Mouse (Mus musculus): ENCODE results near the gene Ranbp9. TPM values are rescaled to one million over a fixed set of nuclear protein-coding genes. Genes with fewer than 3 reads are reported as not detected.

Ranbp9 gene
- polyA plus RNA-seq, 1 experiment from 2014 or later, result 4.5 TPM

GRCm38 (mm10) chr13:43516119-43516518, 35.0 kb upstream of the Ranbp9 start:
- 71% methylated on average over 5 of the region's 5 CpGs for WGBS (ENCODE audit: insufficient replicate concordance)
- Histone ChIP-seq H3K27me3 (replicated peaks) (no peaks in the 10 kb centered on the region), H3K4me1 (no peaks in the 10 kb centered on the region), H3K9ac (no peak overlapping the region), H3K9me3 (replicated peaks) (no peaks in the 10 kb centered on the region), H3K27ac (no peak overlapping the region), H3K36me3 (no peaks in the 10 kb centered on the region), H3K4me2 (no peak overlapping the region), H3K4me3 (no peak overlapping the region)
- no peak for ATAC-seq

GRCm38 (mm10) chr13:43514950-43515358, 33.9 kb upstream of the Ranbp9 start:
- WGBS (ENCODE audit: insufficient replicate concordance), result 38% methylated on average over 8 of the region's 8 CpGs
- H3K9ac ChIP-seq, result no peak overlapping the region
- H3K9me3 ChIP-seq (replicated peaks), result no peaks in the 10 kb centered on the region
- H3K27me3 ChIP-seq (replicated peaks), result no peaks in the 10 kb centered on the region
- H3K36me3 ChIP-seq, result no peaks in the 10 kb centered on the region
- no peak overlapping the region for H3K4me2 ChIP-seq
- no peaks in the 10 kb centered on the region for H3K4me1 ChIP-seq
- no peak overlapping the region for H3K27ac ChIP-seq
- H3K4me3 ChIP-seq, result no peak overlapping the region
- ATAC-seq, result no peak

- H3K27me3 ChIP-seq (replicated peaks), result no peaks in the 10 kb centered on the region
- 71% methylated on average over 3 of the region's 3 CpGs for WGBS (ENCODE audit: insufficient replicate concordance)
- H3K9me3 ChIP-seq (replicated peaks), result no peaks in the 10 kb centered on the region
- H3K4me1 ChIP-seq, result no peaks in the 10 kb centered on the region
- H3K9ac ChIP-seq, result no peak overlapping the region
- no peak for ATAC-seq
- H3K36me3 ChIP-seq, result no peaks in the 10 kb centered on the region
- H3K4me3 ChIP-seq, result no peak overlapping the region
- H3K4me2 ChIP-seq, result no peak overlapping the region
- H3K27ac ChIP-seq, result no peak overlapping the region
Observed at GRCm38 (mm10) chr13:43512736-43513135, 31.7 kb upstream of the Ranbp9 start.

- no peak overlapping the region for H3K27ac ChIP-seq
- WGBS (ENCODE audit: insufficient replicate concordance), result 69% methylated on average over 3 of the region's 3 CpGs
- no peak overlapping the region for H3K4me2 ChIP-seq
Observed at GRCm38 (mm10) chr13:43505798-43506197, 24.7 kb upstream of the Ranbp9 start.

GRCm38 (mm10) chr13:43503395-43503850, 22.3 kb upstream of the Ranbp9 start:
- peak overlapping the region; percentile 63 for H3K4me2 ChIP-seq
- H3K4me3 ChIP-seq, result peak overlapping the region; percentile 32
- no peaks in the 10 kb centered on the region for H3K9me3 ChIP-seq (replicated peaks)
- H3K9ac ChIP-seq, result 0 out of 2 replicates have a peak overlapping the region, but pooled peaks have one; percentile 42
- H3K27me3 ChIP-seq (replicated peaks), result no peaks in the 10 kb centered on the region
- ATAC-seq, result no peak
- H3K4me1 ChIP-seq, result peaks cover 13% of the 10 kb centered on the region; the same call in 1 of the 2 replicates
- WGBS (ENCODE audit: insufficient replicate concordance), result 6% methylated on average over 19 of the region's 19 CpGs
- H3K36me3 ChIP-seq, result no peaks in the 10 kb centered on the region
- H3K27ac ChIP-seq, result no peak overlapping the region

More at GRCm38 (mm10) chr13:43505798-43506197, 24.7 kb upstream of the Ranbp9 start:
- Histone ChIP-seq H3K27me3 (replicated peaks) (no peaks in the 10 kb centered on the region), H3K9ac (no peak overlapping the region), H3K36me3 (no peaks in the 10 kb centered on the region), H3K9me3 (replicated peaks) (no peaks in the 10 kb centered on the region), H3K4me3 (no peak overlapping the region), H3K4me1 (peaks cover 13% of the 10 kb centered on the region; the same call in 1 of the 2 replicates)
- ATAC-seq, result no peak

- Histone ChIP-seq H3K4me1 (peaks cover 13% of the 10 kb centered on the region; the same call in 1 of the 2 replicates), H3K4me2 (no peak overlapping the region), H3K4me3 (no peak overlapping the region), H3K27ac (no peak overlapping the region), H3K27me3 (replicated peaks) (no peaks in the 10 kb centered on the region), H3K9ac (no peak overlapping the region), H3K9me3 (replicated peaks) (peaks cover 5% of the 10 kb centered on the region; the same call in 1 of the 2 replicates), H3K36me3 (no peaks in the 10 kb centered on the region)
- no peak for ATAC-seq
- WGBS (ENCODE audit: insufficient replicate concordance), result 80% methylated on average over 5 of the region's 5 CpGs
Observed at GRCm38 (mm10) chr13:43501601-43502000, 20.5 kb upstream of the Ranbp9 start.

GRCm38 (mm10) chr13:43500483-43500850, 19.4 kb upstream of the Ranbp9 start:
- Histone ChIP-seq H3K27me3 (replicated peaks) (no peaks in the 10 kb centered on the region), H3K9ac (no peak overlapping the region), H3K4me3 (no peak overlapping the region), H3K4me2 (no peak overlapping the region), H3K27ac (no peak overlapping the region), H3K9me3 (replicated peaks) (peaks cover 5% of the 10 kb centered on the region; the same call in 1 of the 2 replicates), H3K4me1 (peaks cover 13% of the 10 kb centered on the region; the same call in 1 of the 2 replicates), H3K36me3 (no peaks in the 10 kb centered on the region)
- 69% methylated on average over 4 of the region's 4 CpGs for WGBS (ENCODE audit: insufficient replicate concordance)
- ATAC-seq, result no peak

GRCm38 (mm10) chr13:43499731-43500482, 18.8 kb upstream of the Ranbp9 start:
- no peak for ATAC-seq
- H3K27me3 ChIP-seq (replicated peaks), result no peaks in the 10 kb centered on the region
- H3K36me3 ChIP-seq, result no peaks in the 10 kb centered on the region
- no peak overlapping the region for H3K9ac ChIP-seq
- H3K4me3 ChIP-seq, result no peak overlapping the region
- no peak overlapping the region for H3K27ac ChIP-seq
- WGBS (ENCODE audit: insufficient replicate concordance), result 61% methylated on average over 7 of the region's 7 CpGs
- peaks cover 13% of the 10 kb centered on the region; the same call in 1 of the 2 replicates for H3K4me1 ChIP-seq
- H3K4me2 ChIP-seq, result no peak overlapping the region
- H3K9me3 ChIP-seq (replicated peaks), result peaks cover 5% of the 10 kb centered on the region; the same call in 1 of the 2 replicates

GRCm38 (mm10) chr13:43498849-43499248, 17.8 kb upstream of the Ranbp9 start:
- Histone ChIP-seq H3K27me3 (replicated peaks) (no peaks in the 10 kb centered on the region), H3K9me3 (replicated peaks) (peaks cover 5% of the 10 kb centered on the region; the same call in 1 of the 2 replicates), H3K4me1 (peaks cover 11% of the 10 kb centered on the region; the same call in 1 of the 2 replicates), H3K9ac (no peak overlapping the region), H3K36me3 (no peaks in the 10 kb centered on the region), H3K4me3 (no peak overlapping the region), H3K27ac (no peak overlapping the region), H3K4me2 (no peak overlapping the region)
- no peak for ATAC-seq
- WGBS (ENCODE audit: insufficient replicate concordance), result 79% methylated on average over 14 of the region's 14 CpGs

- Histone ChIP-seq H3K27ac (no peak overlapping the region), H3K4me2 (no peak overlapping the region), H3K27me3 (replicated peaks) (no peaks in the 10 kb centered on the region), H3K4me1 (no peaks in the 10 kb centered on the region), H3K9me3 (replicated peaks) (peaks cover 5% of the 10 kb centered on the region; the same call in 1 of the 2 replicates), H3K36me3 (no peaks in the 10 kb centered on the region), H3K9ac (no peak overlapping the region), H3K4me3 (no peak overlapping the region)
- no peak for ATAC-seq
- WGBS (ENCODE audit: insufficient replicate concordance), result 75% methylated on average over 3 of the region's 3 CpGs
Observed at GRCm38 (mm10) chr13:43497769-43498168, 16.7 kb upstream of the Ranbp9 start.

GRCm38 (mm10) chr13:43496660-43497059, 15.6 kb upstream of the Ranbp9 start:
- H3K27ac ChIP-seq, result no peak overlapping the region
- no peak for ATAC-seq
- no peak overlapping the region for H3K4me2 ChIP-seq

GRCm38 (mm10) chr13:43495645-43496044, 14.6 kb upstream of the Ranbp9 start:
- 71% methylated on average over 7 of the region's 7 CpGs for WGBS (ENCODE audit: insufficient replicate concordance)
- H3K4me3 ChIP-seq, result no peak overlapping the region
- H3K4me1 ChIP-seq, result no peaks in the 10 kb centered on the region
- H3K9ac ChIP-seq, result no peak overlapping the region
- peaks cover 7% of the 10 kb centered on the region; the same call in 1 of the 2 replicates for H3K9me3 ChIP-seq (replicated peaks)
- H3K4me2 ChIP-seq, result no peak overlapping the region
- H3K36me3 ChIP-seq, result no peaks in the 10 kb centered on the region
- no peaks in the 10 kb centered on the region for H3K27me3 ChIP-seq (replicated peaks)
- no peak for ATAC-seq
- H3K27ac ChIP-seq, result no peak overlapping the region

More at GRCm38 (mm10) chr13:43496660-43497059, 15.6 kb upstream of the Ranbp9 start:
- no peak overlapping the region for H3K9ac ChIP-seq
- no peaks in the 10 kb centered on the region for H3K36me3 ChIP-seq
- WGBS (ENCODE audit: insufficient replicate concordance), result 21% methylated on average over 2 of the region's 2 CpGs
- no peaks in the 10 kb centered on the region for H3K27me3 ChIP-seq (replicated peaks)
- peaks cover 5% of the 10 kb centered on the region; the same call in 1 of the 2 replicates for H3K9me3 ChIP-seq (replicated peaks)
- H3K4me1 ChIP-seq, result no peaks in the 10 kb centered on the region
- no peak overlapping the region for H3K4me3 ChIP-seq
